Mouse (Mus musculus) small intestine, adult 2 months (tissue): Measurements from ENCODE around the gene Cdh13.

Experiments
- CTCF ChIP-seq: fragments of 200-500 bp; IDR thresholded peaks from 2 replicates; pipeline ENCODE4 v1.5.1; 2012; ENCODE audit warnings: low read depth, mild to moderate bottlenecking, control low read depth, inconsistent platforms, low read length, moderate library complexity, mixed read lengths; ENCODE audit not compliant: insufficient replicate concordance, insufficient read length; ENCODE audit errors: extremely low read depth
- POLR2A ChIP-seq: fragments of 200-500 bp; IDR thresholded peaks from 2 replicates; pipeline ENCODE4 v1.6.1; 2012; ENCODE audit warnings: low read depth, mild to moderate bottlenecking, control low read depth, inconsistent platforms, low read length, moderate library complexity

GRCm38 (mm10) chr8:118564024-118564423 lies 280.5 kb downstream of the Cdh13 start:
- no peak for TF ChIP-seq CTCF
- TF ChIP-seq POLR2A: no peak
